Mouse (Mus musculus): ENCODE results near the gene Akr1c6. TPM values are rescaled to one million over a fixed set of nuclear protein-coding genes. Genes with fewer than 3 reads are reported as not detected.
"Not testable (repeated sequence)": the region's sequence is repeated elsewhere in the genome, so short reads cannot be mapped to it uniquely, and the experiment has no call there.

Gene Akr1c6
- total and polyA plus RNA-seq, 3 experiments = not detected

- Histone ChIP-seq H3K27me3 (replicated peaks) (no peaks in the 10 kb centered on the region), H3K36me3 (replicated peaks in 1 of 2; ENCODE audit: control insufficient read depth in 1 of 2, insufficient read depth in 1 of 2, low read length in 1 of 2) (no peaks in the 10 kb centered on the region), H3K4me1 (ENCODE audit: control insufficient read depth in 1 of 2, insufficient read depth in 2 of 2) (no peaks in the 10 kb centered on the region), H3K9me3 (replicated peaks; ENCODE audit: low read length) (no peaks in the 10 kb centered on the region), H3K27ac (ENCODE audit: insufficient read depth, low read depth) (no peak overlapping the region), H3K4me3 (replicated peaks in 1 of 3; ENCODE audit: low read depth in 2 of 3, low read length in 2 of 3, poor library complexity in 1 of 3) (no peak overlapping the region), H3K9ac (ENCODE audit: insufficient read depth, low read depth) (no peak overlapping the region), H3K4me2 (ENCODE audit: insufficient read depth, low read depth, poor library complexity, severe bottlenecking) (no peak overlapping the region), H3K79me2 (replicated peaks; ENCODE audit: control insufficient read depth, extremely low read depth, insufficient read depth, poor library complexity, severe bottlenecking) (no peaks in the 10 kb centered on the region)
- TF ChIP-seq JUND (conservative IDR thresholded peaks at IDR 0.05; ENCODE audit: low read depth, low read length) = no peak
- no peak for TF ChIP-seq ELF1 (IDR thresholded peaks at IDR 0.05; ENCODE audit: low read depth, low read length)
- no peak for TF ChIP-seq USF2 (conservative IDR thresholded peaks at IDR 0.05; ENCODE audit: low read depth, low read length)
- TF ChIP-seq ZC3H11A (IDR thresholded peaks at IDR 0.05; ENCODE audit: low read depth, low read length) = no peak
- no peak for TF ChIP-seq RCOR1 (conservative IDR thresholded peaks at IDR 0.05; ENCODE audit: low read depth, low read length)
- no peak for TF ChIP-seq CHD1 (IDR thresholded peaks at IDR 0.05; ENCODE audit: low read depth, low read length)
- no peak for TF ChIP-seq ZNF384 (IDR thresholded peaks at IDR 0.05; ENCODE audit: low read depth, low read length)
- no peak for TF ChIP-seq SMC3 (IDR thresholded peaks at IDR 0.05; ENCODE audit: low read depth, low read length)
- TF ChIP-seq CHD2 (IDR thresholded peaks at IDR 0.05; ENCODE audit: low read length) = no peak
- TF ChIP-seq MAFK (IDR thresholded peaks at IDR 0.05; ENCODE audit: insufficient replicate concordance, low read length) = no peak
- TF ChIP-seq EP300 (IDR thresholded peaks at IDR 0.05; ENCODE audit: low read length) = no peak
- TF ChIP-seq MXI1 (IDR thresholded peaks at IDR 0.05; ENCODE audit: low read depth, low read length) = no peak
- TF ChIP-seq ZKSCAN1 (IDR thresholded peaks at IDR 0.05; ENCODE audit: borderline replicate concordance, low read depth, low read length) = no peak
- TF ChIP-seq ETS1 (conservative IDR thresholded peaks at IDR 0.05; ENCODE audit: low read depth, low read length) = no peak
- no peak for TF ChIP-seq POLR2A (IDR thresholded peaks at IDR 0.05; ENCODE audit: low read depth, low read length)
- no peak for TF ChIP-seq MAX (IDR thresholded peaks at IDR 0.05; ENCODE audit: low read length)
- TF ChIP-seq KAT2A (IDR thresholded peaks at IDR 0.05; ENCODE audit: insufficient replicate concordance, low read length) = no peak
- no peak for TF ChIP-seq USF1 (IDR thresholded peaks at IDR 0.05; ENCODE audit: low read depth, low read length)
- no peak for TF ChIP-seq CTCF (conservative IDR thresholded peaks at IDR 0.05 in 1 of 2, IDR thresholded peaks at IDR 0.05 in 1 of 2; ENCODE audit: low read depth in 2 of 2, low read length in 2 of 2)
- no peak for DNase-seq (ENCODE audit: extremely low read depth)
- dilution Hi-C loops (cut with MboI; ENCODE audit: extremely low pct_ligation_motif_present, extremely low pct_unique_long_range_greater_than_20kb, low sequenced_read_pairs) = no loop called here
- in situ Hi-C loops (cut with MboI; ENCODE audit: low pct_ligation_motif_present, low pct_unique_long_range_greater_than_20kb, low sequenced_read_pairs) = loop anchor here (10.0 kb wide), 1 partner anchor 209 kb away; no protein-coding TSS in a partner anchor
Observed at GRCm38 (mm10) chr13:4385541-4385940, 48.6 kb upstream of the Akr1c6 start.

- H3K27ac ChIP-seq (ENCODE audit: insufficient read depth, low read depth) = no peak overlapping the region
- no peaks in the 10 kb centered on the region for H3K36me3 ChIP-seq (replicated peaks in 1 of 2; ENCODE audit: control insufficient read depth in 1 of 2, insufficient read depth in 1 of 2, low read length in 1 of 2)
- H3K4me3 ChIP-seq (replicated peaks in 1 of 3; ENCODE audit: low read depth in 2 of 3, low read length in 2 of 3, poor library complexity in 1 of 3) = no peak overlapping the region
- no peak for DNase-seq (ENCODE audit: extremely low read depth)
- no peaks in the 10 kb centered on the region for H3K9me3 ChIP-seq (replicated peaks; ENCODE audit: low read length)
- TF ChIP-seq IRF4 (IDR thresholded peaks at IDR 0.05; ENCODE audit: low read depth, low read length) (no peak), RAD21 (IDR thresholded peaks at IDR 0.05; ENCODE audit: low read depth, low read length) (no peak; the same call in 1 of the 2 replicates), ZKSCAN1 (IDR thresholded peaks at IDR 0.05; ENCODE audit: borderline replicate concordance, low read depth, low read length) (no peak)
- no peak overlapping the region for H3K9ac ChIP-seq (ENCODE audit: insufficient read depth, low read depth)
- in situ Hi-C loops (cut with MboI; ENCODE audit: low pct_ligation_motif_present, low pct_unique_long_range_greater_than_20kb, low sequenced_read_pairs) (loop anchor here (10.0 kb wide), 1 partner anchor 206 kb away; no protein-coding TSS in a partner anchor), dilution Hi-C loops (cut with MboI; ENCODE audit: extremely low pct_ligation_motif_present, extremely low pct_unique_long_range_greater_than_20kb, low sequenced_read_pairs) (no loop called here)
- H3K79me2 ChIP-seq (replicated peaks; ENCODE audit: control insufficient read depth, extremely low read depth, insufficient read depth, poor library complexity, severe bottlenecking) = no peaks in the 10 kb centered on the region
- no peaks in the 10 kb centered on the region for H3K4me1 ChIP-seq (ENCODE audit: control insufficient read depth in 1 of 2, insufficient read depth in 2 of 2)
- H3K4me2 ChIP-seq (ENCODE audit: insufficient read depth, low read depth, poor library complexity, severe bottlenecking) = no peak overlapping the region
- H3K27me3 ChIP-seq (replicated peaks) = no peaks in the 10 kb centered on the region
Observed at GRCm38 (mm10) chr13:4388762-4389446, 45.2 kb upstream of the Akr1c6 start.

GRCm38 (mm10) chr13:4400360-4400759 lies 33.7 kb upstream of the Akr1c6 start:
- H3K27me3 ChIP-seq (replicated peaks); H3K36me3 ChIP-seq (replicated peaks in 1 of 2; ENCODE audit: control insufficient read depth in 1 of 2, insufficient read depth in 1 of 2, low read length in 1 of 2); H3K4me2 ChIP-seq (ENCODE audit: insufficient read depth, low read depth, poor library complexity, severe bottlenecking); H3K4me3 ChIP-seq (replicated peaks in 1 of 3; ENCODE audit: low read depth in 2 of 3, low read length in 2 of 3, poor library complexity in 1 of 3); H3K27ac ChIP-seq (ENCODE audit: insufficient read depth, low read depth); H3K9ac ChIP-seq (ENCODE audit: insufficient read depth, low read depth); H3K79me2 ChIP-seq (replicated peaks; ENCODE audit: control insufficient read depth, extremely low read depth, insufficient read depth, poor library complexity, severe bottlenecking); dilution Hi-C loops (cut with MboI; ENCODE audit: extremely low pct_ligation_motif_present, extremely low pct_unique_long_range_greater_than_20kb, low sequenced_read_pairs); H3K9me3 ChIP-seq (replicated peaks; ENCODE audit: low read length); DNase-seq (ENCODE audit: extremely low read depth); H3K4me1 ChIP-seq (ENCODE audit: control insufficient read depth in 1 of 2, insufficient read depth in 2 of 2); in situ Hi-C loops (cut with MboI; ENCODE audit: low pct_ligation_motif_present, low pct_unique_long_range_greater_than_20kb, low sequenced_read_pairs): not testable (repeated sequence)

All from CH12.LX (cell line).